Mouse (Mus musculus) myocyte (in vitro differentiated cells): ENCODE results near the gene Igtp.

Experiments used
- CEBPB ChIP-seq: IDR thresholded peaks from 2 replicates; pipeline ENCODE4 v1.6.1; 2011; ENCODE audit warnings: mild to moderate bottlenecking, moderate library complexity; ENCODE audit not compliant: poor library complexity, insufficient read depth, severe bottlenecking
- E2F4 ChIP-seq: IDR thresholded peaks from one replicate; pipeline ENCODE4 v1.6.1; 2011; ENCODE audit warnings: mild to moderate bottlenecking, control low read depth, moderate library complexity; ENCODE audit not compliant: insufficient read depth
- MYOD1 ChIP-seq, 3 experiments: IDR thresholded peaks; one replicate each; pipeline ENCODE4 v1.6.1; 2011; ENCODE audit warnings: control low read depth in 2 of 3, low read depth in 2 of 3, mild to moderate bottlenecking in 2 of 3, moderate library complexity in 1 of 3; ENCODE audit not compliant: insufficient read length in 2 of 3, control insufficient read depth in 1 of 3
- MYOG ChIP-seq, 3 experiments: IDR thresholded peaks; one replicate each; pipeline ENCODE4 v1.6.1; 2011; ENCODE audit warnings: control low read depth in 2 of 3, low read depth in 2 of 3, mild to moderate bottlenecking in 2 of 3; ENCODE audit not compliant: insufficient read length in 2 of 3, control insufficient read depth in 1 of 3, insufficient read depth in 1 of 3
- POLR2A ChIP-seq: IDR thresholded peaks from one replicate; pipeline ENCODE4 v1.6.1; 2011; ENCODE audit warnings: low read depth, mild to moderate bottlenecking, control low read depth, moderate library complexity; ENCODE audit not compliant: insufficient read length
- POLR2AphosphoS2 ChIP-seq: IDR thresholded peaks from one replicate; pipeline ENCODE4 v1.6.1; 2011; ENCODE audit warnings: low read depth, control low read depth; ENCODE audit not compliant: insufficient read length
- REST ChIP-seq: IDR thresholded peaks from one replicate; pipeline ENCODE4 v1.6.1; 2011; ENCODE audit warnings: mild to moderate bottlenecking, control low read depth, moderate library complexity; ENCODE audit not compliant: insufficient read depth, insufficient read length
- SRF ChIP-seq: IDR thresholded peaks from one replicate; pipeline ENCODE4 v1.6.1; 2011; ENCODE audit warnings: low read depth; ENCODE audit not compliant: control insufficient read depth, insufficient read length
- TCF12 ChIP-seq: IDR thresholded peaks from one replicate; pipeline ENCODE4 v1.6.1; 2011; ENCODE audit warnings: mild to moderate bottlenecking, control low read depth; ENCODE audit not compliant: poor library complexity, insufficient read depth, severe bottlenecking
- USF1 ChIP-seq: IDR thresholded peaks from one replicate; pipeline ENCODE4 v1.6.1; 2011; ENCODE audit warnings: low read depth, mild to moderate bottlenecking, control low read depth, moderate library complexity

- TF ChIP-seq POLR2AphosphoS2 (no peak), TCF12 (no peak), REST (no peak), POLR2A (no peak), CEBPB (no peak), E2F4 (no peak), MYOG (IDR thresholded peaks at IDR 0.05; ENCODE audit: control insufficient read depth in 1 of 3, insufficient read depth in 1 of 3, insufficient read length in 2 of 3, low read depth in 2 of 3) (no peak), MYOD1 (IDR thresholded peaks at IDR 0.05; ENCODE audit: control insufficient read depth in 1 of 3, insufficient read length in 2 of 3, low read depth in 2 of 3) (no peak), SRF (no peak), USF1 (no peak)
Observed at GRCm38 (mm10) chr11:58200226-58200625, 870 bp downstream of the Igtp start.
